Mouse (Mus musculus): Measurements from ENCODE around the gene Cldn6.

DNA sequence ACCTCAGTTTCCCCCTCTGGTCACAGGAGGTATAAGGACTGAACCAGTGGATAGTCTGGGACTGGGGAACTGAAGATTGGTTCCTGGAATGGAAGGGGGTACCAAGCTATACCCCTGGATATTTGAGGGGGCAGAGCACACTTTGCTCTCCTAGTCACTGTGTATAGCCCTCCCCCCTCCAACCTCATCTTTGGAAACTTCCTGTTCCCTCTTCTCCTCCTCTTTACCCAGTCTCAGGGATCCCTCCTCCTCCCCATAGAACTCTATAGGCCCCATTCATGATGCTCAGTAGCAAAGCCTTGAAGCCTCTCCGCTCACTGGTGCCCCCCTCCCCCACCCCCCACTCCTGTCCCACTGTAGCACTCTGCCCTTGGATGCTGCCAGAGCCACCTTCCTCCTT, 40.4 kb downstream of the Cldn6 start:
- TF ChIP-seq CTCF (IDR thresholded peaks at IDR 0.05; ENCODE audit: extremely low read depth, insufficient read depth, low read length): no peak
- no peak for TF ChIP-seq POLR2A (IDR thresholded peaks at IDR 0.05; ENCODE audit: extremely low read depth, insufficient read depth, low read length)
